Mouse (Mus musculus): ENCODE data around the gene Pdk3.

GRCm38 (mm10) chrX:93808040-93808439 lies 24.0 kb downstream of the Pdk3 start:
- TF ChIP-seq CTCF (IDR thresholded peaks at IDR 0.05; ENCODE audit: low read depth) (peak; percentile 6; the same call in 1 of the 2 replicates), EP300 (IDR thresholded peaks at IDR 0.05; ENCODE audit: low read depth) (no peak)

All from liver, embryonic 14.5 days (tissue).